Mouse (Mus musculus) ES-E14 (cell line): ENCODE results near the gene Tcte3. TPM values are rescaled to one million over a fixed set of nuclear protein-coding genes. Genes with fewer than 3 reads are reported as not detected.

Experiments used
- DNase-seq: peaks from one replicate; pipeline ENCODE4 v3.0.0-alpha.2; 2013; ENCODE audit warnings: low read depth, low spot score
- H3K27ac ChIP-seq: 2 replicates; pipeline ENCODE4 v1.5.1; 2012; ENCODE audit warnings: low read depth, mild to moderate bottlenecking, low read length, moderate library complexity, mixed read lengths; ENCODE audit not compliant: poor library complexity, insufficient read depth, severe bottlenecking
- H3K36me3 ChIP-seq: 2 replicates; pipeline ENCODE4 v1.6.1; 2012; ENCODE audit warnings: mild to moderate bottlenecking, low read length, moderate library complexity, mixed read lengths; ENCODE audit not compliant: control insufficient read depth, poor library complexity, insufficient read depth, severe bottlenecking
- H3K4me1 ChIP-seq, 2 experiments: fragments of 150-350 bp in 1 of 2; sonication (generic) in 1 of 2; 2 replicates each; pipeline ENCODE4 v1.6.1; 2012; ENCODE audit warnings: low read length in 2 of 2, mild to moderate bottlenecking in 1 of 2, mixed read lengths in 1 of 2; ENCODE audit not compliant: control insufficient read depth in 2 of 2, insufficient read depth in 2 of 2, poor library complexity in 1 of 2
- H3K4me3 ChIP-seq, 2 experiments: fragments of 150-350 bp in 1 of 2; sonication (generic) in 1 of 2; 2 replicates each; pipeline ENCODE4 v1.5.1; 2012; ENCODE audit warnings: low read length in 2 of 2, low read depth in 1 of 2, mild to moderate bottlenecking in 1 of 2, mixed read lengths in 1 of 2; ENCODE audit not compliant: insufficient read depth in 1 of 2, poor library complexity in 1 of 2, severe bottlenecking in 1 of 2
- H3K9ac ChIP-seq: 2 replicates; pipeline ENCODE4 v1.6.1; 2012; ENCODE audit warnings: low read depth, mild to moderate bottlenecking, low read length, mixed read lengths; ENCODE audit not compliant: poor library complexity, insufficient read depth, severe bottlenecking
- H3K9me3 ChIP-seq: fragments of 150-350 bp; sonication (generic); 2 replicates; pipeline ENCODE4 v1.6.1; 2012; ENCODE audit warnings: low read depth, mild to moderate bottlenecking, low read length; ENCODE audit not compliant: control insufficient read depth, insufficient read depth
- CHD2 ChIP-seq: IDR thresholded peaks from 2 replicates; pipeline ENCODE4 v1.6.1; 2014; ENCODE audit warnings: mild to moderate bottlenecking, low read depth, low read length, inconsistent platforms
- HCFC1 ChIP-seq: IDR thresholded peaks from 2 replicates; pipeline ENCODE4 v1.6.1; 2012; ENCODE audit warnings: low read length, inconsistent platforms, borderline replicate concordance; ENCODE audit not compliant: insufficient read depth
- MAFK ChIP-seq: IDR thresholded peaks from 2 replicates; pipeline ENCODE4 v1.6.1; 2014; ENCODE audit warnings: mild to moderate bottlenecking, low read depth, low read length, inconsistent platforms; ENCODE audit not compliant: insufficient read depth
- ZC3H11A ChIP-seq: IDR thresholded peaks from 2 replicates; pipeline ENCODE4 v1.6.1; 2012; ENCODE audit warnings: low read depth, mild to moderate bottlenecking, inconsistent platforms, low read length, borderline replicate concordance
- ZNF384 ChIP-seq: IDR thresholded peaks from 2 replicates; pipeline ENCODE4 v1.6.1; 2012; ENCODE audit warnings: low read depth, low read length, inconsistent platforms
- in situ Hi-C, 2 experiments: fragments of 600-800 bp; cut with MboI; formaldehyde crosslinking; loops; one replicate each; pipeline ENCODE4 v1.15.1; 2025; ENCODE audit warnings: low sequenced_read_pairs in 2 of 2, inconsistent platforms in 1 of 2; ENCODE audit not compliant: unreplicated experiment in 2 of 2
- total RNA-seq: library from RNA; depleted of rRNA; stranded (reverse); fragments of 300-350 nt; gene quantifications from 2 replicates; pipeline ENCODE4 v1.2.3, GENCODE M21; 2012

Tcte3 gene
- total RNA-seq, 1 experiment, result 5.4 TPM

- H3K4me1 ChIP-seq, result peaks cover 0 to 2% of the 10 kb centered on the region in 2 experiments; a peak in 1 of 4 replicates
- in situ Hi-C loops, result no loop called here
- no peak for DNase-seq
- TF ChIP-seq CHD2, result no peak
- no peak for TF ChIP-seq MAFK
- TF ChIP-seq ZNF384, result no peak
- TF ChIP-seq ZC3H11A, result no peak
- TF ChIP-seq HCFC1, result no peak
- no peak overlapping the region for H3K4me3 ChIP-seq
- H3K36me3 ChIP-seq, result no peaks in the 10 kb centered on the region
- no peak overlapping the region for H3K9ac ChIP-seq
- H3K9me3 ChIP-seq, result no peaks in the 10 kb centered on the region
- H3K27ac ChIP-seq, result no peak overlapping the region
Observed at GRCm38 (mm10) chr17:15084226-15084848, 43.0 kb upstream of the Tcte3 start.

DNA sequence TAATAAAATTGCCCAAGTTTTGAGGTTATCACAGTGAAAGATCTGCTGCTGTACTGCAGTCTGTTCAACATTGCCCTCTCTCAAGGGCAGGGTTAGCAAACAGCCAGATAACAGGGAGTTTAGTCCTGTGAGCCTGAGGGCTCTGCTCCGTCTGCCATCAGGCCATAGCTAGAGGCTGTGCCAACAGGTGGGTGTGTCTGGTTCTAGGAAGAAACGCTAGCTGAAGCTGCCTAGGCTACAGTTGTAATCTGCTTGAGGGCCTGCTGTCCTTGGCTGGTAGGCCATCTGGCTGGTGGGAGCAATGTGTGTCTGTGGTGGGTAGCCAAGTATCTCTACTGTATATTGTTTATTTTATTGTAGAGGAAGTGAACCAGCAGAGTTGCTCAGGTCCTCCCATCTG, 36.2 kb upstream of the Tcte3 start:
- no peaks in the 10 kb centered on the region for H3K36me3 ChIP-seq
- H3K27ac ChIP-seq, result no peak overlapping the region
- peaks cover 0 to 7% of the 10 kb centered on the region in 2 experiments; a peak in 1 of 4 replicates for H3K4me1 ChIP-seq
- no peaks in the 10 kb centered on the region for H3K9me3 ChIP-seq
- TF ChIP-seq ZC3H11A (no peak), MAFK (no peak), CHD2 (no peak), HCFC1 (no peak), ZNF384 (no peak)
- in situ Hi-C loops, result no loop called here
- DNase-seq, result no peak
- no peak overlapping the region for H3K9ac ChIP-seq
- no peak overlapping the region for H3K4me3 ChIP-seq

GRCm38 (mm10) chr17:15075033-15075432, 33.7 kb upstream of the Tcte3 start:
- Histone ChIP-seq H3K36me3 (no peaks in the 10 kb centered on the region), H3K27ac (no peak overlapping the region), H3K9me3 (no peaks in the 10 kb centered on the region), H3K4me3 (no peak overlapping the region), H3K4me1 (peaks cover 0 to 7% of the 10 kb centered on the region in 2 experiments; a peak in 1 of 4 replicates), H3K9ac (no peak overlapping the region)
- in situ Hi-C loops, result no loop called here
- TF ChIP-seq HCFC1 (no peak), ZNF384 (no peak), CHD2 (no peak), MAFK (no peak), ZC3H11A (no peak)
- no peak for DNase-seq

- in situ Hi-C loops, result loop anchor here in 1 of 2 experiments (25.0 kb wide), 1 partner anchor 390 kb away; no protein-coding TSS in a partner anchor
- Histone ChIP-seq H3K4me1 (peaks cover 0 to 8% of the 10 kb centered on the region in 2 experiments; a peak in 1 of 4 replicates), H3K9me3 (no peaks in the 10 kb centered on the region), H3K4me3 (no peak overlapping the region), H3K27ac (no peak overlapping the region), H3K9ac (no peak overlapping the region), H3K36me3 (no peaks in the 10 kb centered on the region)
- no peak for DNase-seq
- TF ChIP-seq ZC3H11A (no peak), ZNF384 (no peak), CHD2 (no peak), HCFC1 (no peak), MAFK (no peak)
Observed at GRCm38 (mm10) chr17:15072211-15072610, 30.9 kb upstream of the Tcte3 start.
